Mouse (Mus musculus) embryonic facial prominence, embryonic 13.5 days (tissue): ENCODE results near the gene Rab3gap1. TPM values are rescaled to one million over a fixed set of nuclear protein-coding genes. Genes with fewer than 3 reads are reported as not detected.

Experiments used
- ATAC-seq: fragments of 200-750 bp; cut with Nextera tagmentation; 2 replicates; pipeline ENCODE4 v1.8.0; 2017; ENCODE audit warnings: low read depth; ENCODE audit not compliant: insufficient number of reproducible peaks, insufficient read depth, low FRiP score, low TSS enrichment
- H3K27ac ChIP-seq: fragments of 300-500 bp; sonication (generic); 2 replicates; pipeline ENCODE4 v1.5.1; 2015; ENCODE audit warnings: moderate library complexity, mild to moderate bottlenecking, inconsistent platforms
- H3K27me3 ChIP-seq: fragments of 300-500 bp; sonication (generic); 2 replicates; pipeline ENCODE4 v1.6.1; 2015; ENCODE audit warnings: mild to moderate bottlenecking, inconsistent platforms
- H3K36me3 ChIP-seq: fragments of 300-500 bp; sonication (generic); 2 replicates; pipeline ENCODE4 v1.6.1; 2015; ENCODE audit warnings: mild to moderate bottlenecking, inconsistent platforms
- H3K4me1 ChIP-seq: fragments of 300-500 bp; sonication (generic); 2 replicates; pipeline ENCODE4 v1.6.1; 2015; ENCODE audit warnings: inconsistent platforms
- H3K4me2 ChIP-seq: fragments of 300-500 bp; sonication (generic); 2 replicates; pipeline ENCODE4 v1.6.1; 2015; ENCODE audit warnings: moderate library complexity, mild to moderate bottlenecking, inconsistent platforms
- H3K4me3 ChIP-seq: fragments of 300-500 bp; sonication (generic); 2 replicates; pipeline ENCODE4 v1.5.1; 2015; ENCODE audit warnings: mild to moderate bottlenecking, inconsistent platforms
- H3K9ac ChIP-seq: fragments of 300-500 bp; sonication (generic); 2 replicates; pipeline ENCODE4 v1.6.1; 2015; ENCODE audit warnings: mild to moderate bottlenecking, inconsistent platforms
- H3K9me3 ChIP-seq: fragments of 300-500 bp; sonication (generic); 2 replicates; pipeline ENCODE4 v1.6.1; 2016; ENCODE audit warnings: inconsistent platforms
- WGBS: fragments of 180-500 bp; shearing (Covaris S2); methylation state at CpG from one replicate; pipeline ENCODE4 v1.1.7; 2015; ENCODE audit warnings: mixed read lengths; 5-methylcytosine and 5-hydroxymethylcytosine counted together
- polyA plus RNA-seq: library from polyadenylated mRNA; unstranded; fragments of >200 nt; fragmentation: Nextera tagmentation; extraction: Ambion mirVana; gene quantifications from 2 replicates; pipeline ENCODE4 v1.2.1, GENCODE M21; 2015

Rab3gap1 gene
- 24.7 and 25.7 TPM in 2 replicates for polyA plus RNA-seq

GRCm38 (mm10) chr1:127868300-127869261 is at the start of gene Rab3gap1:
Gene Rab3gap1 (plus strand): TSS chr1:127868773.
- H3K27ac ChIP-seq, result peak within 1 kb of the TSS; percentile 86
- H3K4me1 ChIP-seq, result peaks cover 4% of the 10 kb centered on the region
- H3K9ac ChIP-seq, result peak within 1 kb of the TSS; percentile 86
- ATAC-seq, result peak; percentile 98
- peak within 1 kb of the TSS; percentile 82 for H3K4me3 ChIP-seq
- H3K36me3 ChIP-seq, result peaks cover 20% of the 10 kb centered on the region
- H3K27me3 ChIP-seq, result no peaks in the 10 kb centered on the region
- H3K4me2 ChIP-seq, result peak within 1 kb of the TSS; percentile 60
- 13% methylated on average over 47 of the region's 47 CpGs for WGBS
- H3K9me3 ChIP-seq, result no peaks in the 10 kb centered on the region

DNA sequence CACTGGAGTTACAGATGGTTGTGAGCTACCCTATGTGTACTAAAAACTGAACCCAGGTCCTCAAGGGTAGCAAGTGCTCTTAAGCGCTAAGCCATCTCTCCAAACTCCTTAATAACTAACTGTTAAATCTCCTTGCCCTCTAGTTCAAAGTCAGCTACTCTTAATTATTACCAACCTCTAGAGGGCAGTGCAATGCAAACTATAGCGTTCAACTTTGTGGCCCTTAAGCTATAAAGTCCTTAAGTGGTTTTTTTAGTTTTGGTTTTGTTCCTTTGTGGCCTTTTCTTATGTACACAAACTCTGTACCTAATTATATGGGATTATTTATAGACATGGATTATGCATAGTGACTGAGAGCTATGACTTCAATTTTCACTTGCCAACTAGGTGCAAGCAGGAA is 41.2 kb upstream of the Rab3gap1 start:
- 15% methylated on average over 2 of the region's 2 CpGs for WGBS
- no peak for ATAC-seq
- H3K4me1 ChIP-seq, result no peaks in the 10 kb centered on the region
- no peak overlapping the region for H3K4me2 ChIP-seq
- no peak overlapping the region for H3K4me3 ChIP-seq
- H3K9me3 ChIP-seq, result no peaks in the 10 kb centered on the region
- H3K27me3 ChIP-seq, result no peaks in the 10 kb centered on the region
- H3K9ac ChIP-seq, result no peak overlapping the region
- no peak overlapping the region for H3K27ac ChIP-seq
- no peaks in the 10 kb centered on the region for H3K36me3 ChIP-seq

DNA sequence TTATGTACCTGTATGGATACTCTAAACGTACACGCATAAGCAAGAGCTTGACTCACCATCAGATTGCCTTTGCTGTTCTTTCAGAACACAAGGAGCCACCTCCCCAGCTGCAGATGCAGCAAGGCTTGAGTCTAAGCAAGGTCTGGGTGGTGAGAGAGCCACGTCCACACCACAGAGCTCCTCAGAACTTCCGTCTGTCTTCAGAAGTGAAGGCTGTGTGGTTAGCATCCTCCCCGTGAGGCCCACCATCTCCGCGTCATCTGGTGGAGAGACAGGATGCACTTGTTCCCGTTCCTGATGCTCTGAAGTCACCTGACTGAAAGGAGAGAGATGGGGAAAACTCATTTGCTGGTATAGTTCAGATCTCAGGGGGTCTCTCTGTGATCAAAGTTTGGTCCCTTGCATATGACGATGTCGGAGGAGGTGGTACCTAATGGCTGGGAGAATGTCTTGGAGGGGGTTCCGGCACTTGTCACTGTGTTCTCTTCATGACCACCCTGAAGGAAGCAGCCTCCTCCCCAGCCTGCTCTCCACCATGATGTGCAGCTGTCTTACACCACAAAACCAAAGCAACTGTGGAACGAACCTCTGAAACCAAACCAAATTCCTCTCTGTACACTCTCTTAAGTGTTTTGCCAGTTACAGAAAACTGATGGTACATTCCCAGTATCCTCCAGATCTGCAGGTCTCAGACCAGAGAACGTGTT is 38.2 kb upstream of the Rab3gap1 start:
- Histone ChIP-seq H3K9ac (no peak overlapping the region), H3K27ac (no peak overlapping the region), H3K4me3 (no peak overlapping the region), H3K4me2 (no peak overlapping the region), H3K4me1 (no peaks in the 10 kb centered on the region), H3K36me3 (no peaks in the 10 kb centered on the region), H3K9me3 (no peaks in the 10 kb centered on the region), H3K27me3 (no peaks in the 10 kb centered on the region)
- WGBS, result 84% methylated on average over 13 of the region's 13 CpGs
- ATAC-seq, result no peak

DNA sequence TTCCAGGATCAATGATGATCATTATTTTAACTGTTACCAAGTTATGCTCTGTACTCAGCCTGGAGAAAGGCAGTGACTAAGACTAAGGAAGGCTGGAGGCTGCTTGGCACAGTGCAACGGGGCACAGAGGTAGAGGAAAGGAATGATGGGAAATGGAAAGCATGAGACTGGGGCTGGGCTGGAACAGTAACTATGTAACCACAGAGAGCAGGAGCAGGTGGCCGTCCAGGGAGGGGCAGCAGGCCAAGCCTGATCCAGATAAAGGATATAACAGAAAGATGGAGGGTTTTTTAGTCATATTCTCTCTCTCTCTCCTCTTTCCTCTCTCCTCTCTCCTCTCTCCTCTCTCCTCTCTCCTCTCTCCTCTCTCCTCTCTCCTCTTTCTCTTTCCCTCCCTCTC is 34.9 kb upstream of the Rab3gap1 start:
- no peak for ATAC-seq
- H3K27me3 ChIP-seq, result no peaks in the 10 kb centered on the region
- no peak overlapping the region for H3K27ac ChIP-seq
- 55% methylated on average over 2 of the region's 2 CpGs for WGBS
- H3K4me2 ChIP-seq, result no peak overlapping the region
- H3K9me3 ChIP-seq, result no peaks in the 10 kb centered on the region
- no peak overlapping the region for H3K4me3 ChIP-seq
- H3K36me3 ChIP-seq, result no peaks in the 10 kb centered on the region
- no peaks in the 10 kb centered on the region for H3K4me1 ChIP-seq
- H3K9ac ChIP-seq, result no peak overlapping the region

DNA sequence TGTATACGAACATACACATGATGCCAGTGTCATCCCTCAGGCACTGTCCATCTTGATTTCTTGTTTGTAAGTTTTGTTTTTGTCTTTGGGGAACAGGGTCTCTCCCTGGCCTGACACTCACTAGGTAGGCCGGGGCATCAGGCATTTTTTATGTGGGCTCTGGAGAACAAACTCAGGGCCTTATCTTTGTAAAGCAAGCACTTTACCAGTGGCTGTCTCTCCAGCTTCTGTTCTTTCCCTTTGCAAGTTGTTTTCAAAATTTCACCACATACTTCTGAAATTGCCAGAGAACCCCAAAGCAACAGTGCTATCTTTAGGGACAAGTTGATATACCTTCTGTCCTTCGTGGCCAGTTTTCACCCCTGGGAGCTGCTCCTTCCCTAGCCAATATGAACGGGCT is 34.4 kb upstream of the Rab3gap1 start:
- no peak overlapping the region for H3K4me3 ChIP-seq
- H3K27ac ChIP-seq, result no peak overlapping the region
- no peaks in the 10 kb centered on the region for H3K4me1 ChIP-seq
- H3K9me3 ChIP-seq, result no peaks in the 10 kb centered on the region
- 65% methylated on average over 4 of the region's 4 CpGs for WGBS
- H3K9ac ChIP-seq, result no peak overlapping the region
- H3K4me2 ChIP-seq, result no peak overlapping the region
- H3K36me3 ChIP-seq, result no peaks in the 10 kb centered on the region
- no peak for ATAC-seq
- H3K27me3 ChIP-seq, result no peaks in the 10 kb centered on the region

DNA sequence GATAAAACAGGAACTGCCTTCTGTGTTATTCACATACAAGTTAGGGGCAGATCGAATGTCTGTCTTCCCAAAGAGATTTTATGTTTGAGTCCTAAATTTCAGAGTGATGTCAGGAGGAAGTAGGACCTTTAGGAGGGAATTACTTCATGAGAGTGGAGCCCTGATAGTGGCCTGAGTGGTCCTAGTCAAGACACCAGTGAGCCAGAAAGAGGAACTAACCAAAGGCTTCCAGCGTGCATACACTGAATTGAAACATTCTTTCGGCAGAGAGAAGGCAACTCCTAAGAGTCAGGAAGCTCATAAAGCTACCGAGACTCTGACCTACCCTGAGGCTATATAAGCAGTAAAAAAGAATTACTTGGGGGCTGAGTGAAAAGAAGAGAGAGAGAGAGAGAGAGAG is 32.0 kb upstream of the Rab3gap1 start:
- H3K4me2 ChIP-seq, result no peak overlapping the region
- no peak overlapping the region for H3K4me3 ChIP-seq
- no peak overlapping the region for H3K9ac ChIP-seq
- H3K27ac ChIP-seq, result no peak overlapping the region
- no peaks in the 10 kb centered on the region for H3K4me1 ChIP-seq
- 42% methylated on average over 4 of the region's 4 CpGs for WGBS
- no peaks in the 10 kb centered on the region for H3K36me3 ChIP-seq
- no peaks in the 10 kb centered on the region for H3K9me3 ChIP-seq
- no peak for ATAC-seq
- no peaks in the 10 kb centered on the region for H3K27me3 ChIP-seq

DNA sequence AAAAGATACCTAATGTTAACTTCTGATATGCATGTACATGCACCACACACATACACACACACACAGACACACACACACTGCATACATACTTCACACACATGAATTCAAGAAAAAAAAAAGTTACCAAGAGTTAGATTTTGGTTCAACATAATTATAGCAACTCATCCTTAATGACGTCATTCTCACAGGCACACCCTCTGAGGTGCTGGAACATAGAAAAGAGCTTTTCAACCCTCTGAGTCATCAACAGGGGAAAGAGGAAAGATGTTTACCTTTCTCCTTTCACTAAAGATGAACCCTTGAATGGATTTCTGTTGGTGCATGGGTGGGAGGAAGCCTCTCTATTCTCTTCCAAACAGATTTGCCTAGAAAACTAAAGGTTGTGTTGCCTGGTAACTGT is 30.0 kb upstream of the Rab3gap1 start:
- no peaks in the 10 kb centered on the region for H3K27me3 ChIP-seq
- H3K9ac ChIP-seq, result no peak overlapping the region
- WGBS, result 77% methylated on average over 1 of the region's 1 CpGs
- H3K4me2 ChIP-seq, result no peak overlapping the region
- no peak for ATAC-seq
- H3K4me1 ChIP-seq, result no peaks in the 10 kb centered on the region
- no peaks in the 10 kb centered on the region for H3K9me3 ChIP-seq
- H3K4me3 ChIP-seq, result no peak overlapping the region
- no peaks in the 10 kb centered on the region for H3K36me3 ChIP-seq
- H3K27ac ChIP-seq, result no peak overlapping the region

GRCm38 (mm10) chr1:127845472-127845871 is 23.1 kb upstream of the Rab3gap1 start:
- 80% methylated on average over 5 of the region's 5 CpGs for WGBS
- no peak overlapping the region for H3K9ac ChIP-seq

DNA sequence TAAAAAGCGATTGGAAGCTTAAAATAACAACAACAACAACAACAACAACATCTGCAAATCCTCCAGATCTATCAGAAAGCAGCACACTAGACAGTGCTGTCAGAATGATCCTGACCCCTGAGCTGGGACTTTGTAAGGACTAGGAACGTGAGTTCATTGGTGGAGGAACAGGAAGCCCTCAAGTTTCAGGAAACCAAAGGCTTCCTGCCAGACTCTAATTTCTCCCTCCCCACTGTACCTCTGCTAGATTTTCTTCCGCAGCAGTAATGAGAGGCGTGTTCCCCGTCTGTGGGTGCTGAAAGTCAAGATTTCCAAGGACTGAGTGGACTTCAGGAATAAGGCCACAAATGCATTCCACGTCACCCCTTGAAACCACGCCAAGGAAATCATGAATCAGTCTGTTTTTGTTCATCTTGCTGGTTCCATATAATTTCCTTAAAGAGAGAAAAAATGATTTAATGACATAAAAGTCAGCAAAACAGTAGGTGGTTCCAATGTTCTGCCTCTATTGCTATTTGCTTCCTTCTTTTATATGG is 18.4 kb upstream of the Rab3gap1 start:
- H3K9me3 ChIP-seq, result peaks cover 12% of the 10 kb centered on the region; the same call in 1 of the 2 replicates
- H3K27me3 ChIP-seq, result no peaks in the 10 kb centered on the region
- no peak for ATAC-seq
- H3K36me3 ChIP-seq, result no peaks in the 10 kb centered on the region
- no peak overlapping the region for H3K4me2 ChIP-seq
- H3K4me1 ChIP-seq, result no peaks in the 10 kb centered on the region
- no peak overlapping the region for H3K9ac ChIP-seq
- no peak overlapping the region for H3K4me3 ChIP-seq
- no peak overlapping the region for H3K27ac ChIP-seq
- WGBS, result 67% methylated on average over 7 of the region's 7 CpGs

More at GRCm38 (mm10) chr1:127845472-127845871, 23.1 kb upstream of the Rab3gap1 start:
- no peaks in the 10 kb centered on the region for H3K4me1 ChIP-seq
- no peak overlapping the region for H3K4me2 ChIP-seq
- no peaks in the 10 kb centered on the region for H3K36me3 ChIP-seq
- H3K4me3 ChIP-seq, result no peak overlapping the region
- H3K9me3 ChIP-seq, result no peaks in the 10 kb centered on the region
- H3K27me3 ChIP-seq, result no peaks in the 10 kb centered on the region
- H3K27ac ChIP-seq, result no peak overlapping the region
- ATAC-seq, result no peak

DNA sequence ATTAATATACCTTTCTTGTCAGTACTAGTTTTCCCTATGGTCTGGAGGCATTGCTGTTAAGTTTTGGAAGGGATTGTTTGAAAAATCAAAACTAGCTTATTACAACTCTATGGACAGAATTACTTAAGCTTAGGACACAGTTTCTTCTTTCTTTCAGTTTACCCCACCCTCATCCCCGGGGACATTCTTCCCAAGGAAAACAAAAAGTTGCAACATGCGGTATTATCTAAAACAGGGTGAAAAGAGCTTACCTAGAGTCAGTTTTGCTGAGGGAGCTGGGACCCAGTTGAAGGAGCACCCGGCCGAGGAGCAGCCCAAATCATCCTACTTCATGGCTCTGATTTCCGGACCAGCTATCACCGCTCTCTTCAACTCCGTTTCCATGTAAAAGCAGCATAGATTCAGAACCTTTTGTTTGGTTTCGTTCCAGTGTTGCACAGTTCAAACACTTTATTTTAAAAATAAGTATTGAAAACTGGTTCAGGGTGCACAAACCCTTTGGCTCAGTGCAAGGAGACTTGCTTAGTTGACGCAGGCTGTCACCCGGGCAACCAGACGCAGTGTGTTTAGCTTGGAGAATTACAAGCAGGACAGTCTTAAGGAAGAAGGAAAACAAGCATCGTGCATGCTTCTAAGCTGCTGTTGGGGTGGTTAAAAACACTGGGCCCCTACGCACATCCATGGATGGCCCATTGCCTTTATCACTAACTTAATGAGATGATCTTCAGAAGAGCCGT is 13.9 kb upstream of the Rab3gap1 start, which contains the start of gene Map3k19:
TSS of gene Map3k19 (minus strand) at position 546 of the 737 bp plus-strand sequence.
- ATAC-seq, result no peak
- no peaks in the 10 kb centered on the region for H3K36me3 ChIP-seq
- no peak within 1 kb of the TSS for H3K4me2 ChIP-seq
- no peak within 1 kb of the TSS for H3K4me3 ChIP-seq
- H3K27ac ChIP-seq, result no peak within 1 kb of the TSS
- no peak within 1 kb of the TSS for H3K9ac ChIP-seq
- no peaks in the 10 kb centered on the region for H3K27me3 ChIP-seq
- no peaks in the 10 kb centered on the region for H3K4me1 ChIP-seq
- WGBS, result 81% methylated on average over 14 of the region's 14 CpGs
- peaks cover 12% of the 10 kb centered on the region; the same call in 1 of the 2 replicates for H3K9me3 ChIP-seq
